Mouse (Mus musculus) heart, postnatal 36 days (tissue): Measurements from ENCODE around the gene 1700029H14Rik. TPM values are rescaled to one million over a fixed set of nuclear protein-coding genes. Genes with fewer than 3 reads are reported as not detected.

Experiments used
- DNase-seq, 2 experiments: peaks; one replicate each; pipeline ENCODE4 v3.0.0; 2021 to 2022
- intact Hi-C: fragments of 180-260 bp; cut with DNase I; formaldehyde crosslinking; loops from one replicate; pipeline ENCODE4 v1.15.1; 2025
- total RNA-seq, 2 experiments: library from RNA; stranded (reverse); gene quantifications; 2 replicates each; pipeline ENCODE4 v1.2.3; 2021

The 1700029H14Rik gene
- total RNA-seq, 2 experiments from 2014 or later, result not detected

DNA sequence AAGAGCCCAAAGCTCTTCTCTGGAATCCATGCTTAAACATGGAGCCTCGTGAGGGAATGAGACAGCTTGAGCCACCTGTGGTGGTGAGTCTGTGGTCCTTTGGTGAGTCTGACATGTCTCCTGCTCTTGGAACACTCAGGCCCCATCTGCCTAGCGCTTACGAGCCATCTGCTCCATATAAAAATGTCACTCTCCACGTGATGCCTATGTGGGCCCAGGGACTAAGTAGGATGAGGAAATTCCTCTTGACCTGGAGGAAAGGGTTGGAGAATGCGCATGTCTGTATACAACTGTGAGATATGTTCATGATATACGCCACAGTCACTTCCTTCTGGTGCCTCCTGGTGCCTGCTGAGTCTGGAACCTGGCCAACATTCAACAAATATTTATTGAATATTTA is 49.6 kb downstream of the 1700029H14Rik start:
- DNase-seq, result no peak

GRCm38 (mm10) chr8:13512016-13512415 is 50.2 kb downstream of the 1700029H14Rik start:
- intact Hi-C loops, result no loop called here
- no peak for DNase-seq

More for the DNA sequence above, 49.6 kb downstream of the 1700029H14Rik start:
- intact Hi-C loops, result no loop called here

GRCm38 (mm10) chr8:13507284-13507937 is 54.9 kb downstream of the 1700029H14Rik start:
- no peak for DNase-seq
- intact Hi-C loops, result no loop called here

GRCm38 (mm10) chr8:13506849-13507248 is 55.4 kb downstream of the 1700029H14Rik start:
- intact Hi-C loops, result no loop called here
- peak; percentile 70 to 75 for DNase-seq

DNA sequence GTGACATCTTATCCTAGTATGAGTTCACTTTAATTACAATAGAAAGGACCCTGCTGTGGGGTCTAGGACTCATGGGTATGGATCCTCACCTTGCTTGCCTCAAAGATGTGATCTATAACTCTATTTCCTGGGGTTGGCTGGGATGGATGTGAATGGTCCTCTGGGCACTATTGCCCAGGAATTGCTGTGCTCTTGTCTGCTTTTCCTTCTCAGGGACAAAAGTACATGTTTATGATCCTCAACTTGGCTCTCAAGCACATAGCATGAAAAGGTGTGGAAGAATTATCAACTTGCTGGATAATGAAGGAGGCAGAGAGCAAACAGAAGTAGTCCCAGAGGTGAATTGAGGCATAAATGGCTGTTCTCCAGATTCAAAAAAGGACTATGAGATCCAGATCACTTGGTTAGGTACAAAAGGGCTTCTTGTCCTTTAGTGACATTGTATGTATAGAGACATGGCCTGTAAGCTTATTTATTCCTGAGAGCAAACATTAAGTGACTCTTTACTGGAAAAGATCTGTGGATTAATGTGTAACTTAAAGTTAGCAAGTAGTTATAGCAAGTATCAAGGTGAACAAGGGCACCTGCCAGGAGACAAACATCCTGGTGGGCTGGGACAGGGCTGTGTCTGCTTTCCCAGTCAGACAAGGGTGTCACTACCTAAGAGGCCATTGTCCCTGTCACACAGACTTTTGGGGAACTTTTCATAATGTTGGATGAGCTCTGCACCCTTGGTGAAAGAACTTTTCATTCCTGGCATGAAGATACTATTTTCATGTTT is 57.2 kb downstream of the 1700029H14Rik start:
- intact Hi-C loops, result no loop called here
- DNase-seq, result no peak

DNA sequence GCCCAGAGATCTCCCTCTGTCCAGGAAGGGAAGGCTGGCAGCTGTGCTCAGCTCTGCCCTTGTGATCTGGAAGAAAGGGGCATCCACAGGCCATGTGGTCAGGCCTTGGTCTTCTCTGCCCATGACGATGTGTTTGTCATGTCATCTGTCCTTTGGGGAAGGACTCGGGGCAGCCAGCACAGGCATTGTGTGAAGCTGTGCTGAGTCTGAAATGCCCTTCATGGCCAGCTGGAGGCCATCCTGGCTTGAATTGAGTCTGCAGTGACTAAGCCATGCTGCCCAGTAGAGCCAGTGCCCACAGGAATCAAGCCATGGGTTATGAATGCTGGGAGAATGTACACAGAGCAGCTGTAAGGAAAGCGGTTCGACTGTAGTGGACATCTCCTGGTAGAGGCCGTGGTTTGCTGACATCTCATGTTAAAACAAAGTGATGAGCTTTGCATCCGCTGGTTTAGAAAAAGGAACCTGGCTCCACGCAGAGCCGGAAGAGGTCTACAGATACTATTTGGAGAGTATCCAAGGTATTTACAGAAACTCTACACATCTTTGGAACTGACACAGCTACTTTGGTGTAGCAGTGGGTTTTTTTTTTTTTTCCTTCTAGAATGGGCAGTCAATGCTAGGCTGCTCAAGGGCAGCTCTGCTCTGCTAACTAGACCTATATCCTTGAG is 58.2 kb downstream of the 1700029H14Rik start:
- intact Hi-C loops, result no loop called here
- peak in 1 of 2 experiments; percentile 44 for DNase-seq

- intact Hi-C loops, result no loop called here
- DNase-seq, result no peak
These were observed 61.0 kb downstream of the 1700029H14Rik start for GRCm38 (mm10) chr8:13501221-13501620.

Other genes starting within 250 kb of the 1700029H14Rik start
- 10 to 100 TPM; 32.3 to 35.0 TPM for gene Tfdp1, start 223.7 kb downstream of the 1700029H14Rik start, total RNA-seq
- not detected for gene Atp4b, start 165.6 kb downstream of the 1700029H14Rik start, total RNA-seq
- not detected for gene Grk1, start 157.4 kb downstream of the 1700029H14Rik start, total RNA-seq
- 1 to 10 TPM; 6.3 to 6.7 TPM for gene Tmem255b, start 127.3 kb downstream of the 1700029H14Rik start, total RNA-seq
- gene Gas6, start 68.0 kb downstream of the 1700029H14Rik start, total RNA-seq, result 100 to 1,000 TPM; 117 to 135 TPM
- 10 to 100 TPM; 18.0 to 21.1 TPM for gene Rasa3, start 115.1 kb upstream of the 1700029H14Rik start, total RNA-seq
- not detected for gene Cfap97d2, start 143.4 kb upstream of the 1700029H14Rik start, total RNA-seq
- gene Cdc16, start 195.2 kb upstream of the 1700029H14Rik start, total RNA-seq, result 10 to 100 TPM; 31.9 to 33.6 TPM
- gene Upf3a, start 223.2 kb upstream of the 1700029H14Rik start, total RNA-seq, result 1 to 10 TPM; 7.9 to 8.3 TPM